Mouse (Mus musculus): ENCODE measurements at regions not wholly inside any gene's neighbourhood (a gene's known extent, or its start where the extent isn't known, plus 50 kb on each side); places are given as distances from the start of the nearest gene placed in this dataset.

GRCm38 (mm10) chr1:35849406-35850190 is 218.6 kb upstream of the Hs6st1 start:
- 71% methylated on average over 11 of the region's 11 CpGs for WGBS
- H3K9ac ChIP-seq: no peak overlapping the region
- ATAC-seq (ENCODE audit: insufficient number of reproducible peaks, low FRiP score, low TSS enrichment, low read depth): no peak
- no peaks in the 10 kb centered on the region; the same call in 1 of the 2 replicates for H3K4me1 ChIP-seq
- no peaks in the 10 kb centered on the region for H3K9me3 ChIP-seq
- no peaks in the 10 kb centered on the region for H3K36me3 ChIP-seq
- no peak overlapping the region for H3K27ac ChIP-seq
- H3K27me3 ChIP-seq: no peaks in the 10 kb centered on the region
- H3K4me2 ChIP-seq: no peak overlapping the region
- H3K4me3 ChIP-seq: no peak overlapping the region

- H3K27me3 ChIP-seq: no peaks in the 10 kb centered on the region
- no peak for ATAC-seq (ENCODE audit: insufficient number of reproducible peaks, low FRiP score, low TSS enrichment, low read depth)
- H3K4me2 ChIP-seq: no peak overlapping the region
- no peak overlapping the region for H3K9ac ChIP-seq
- 80% methylated on average over 8 of the region's 8 CpGs for WGBS
- H3K4me1 ChIP-seq: no peaks in the 10 kb centered on the region; the same call in 1 of the 2 replicates
- no peaks in the 10 kb centered on the region for H3K36me3 ChIP-seq
- no peaks in the 10 kb centered on the region for H3K9me3 ChIP-seq
- no peak overlapping the region for H3K4me3 ChIP-seq
- no peak overlapping the region for H3K27ac ChIP-seq
Measured at GRCm38 (mm10) chr1:35850191-35850545, 218.0 kb upstream of the Hs6st1 start.

- H3K4me3 ChIP-seq: no peak overlapping the region
- no peak overlapping the region for H3K4me2 ChIP-seq
- H3K4me1 ChIP-seq: no peaks in the 10 kb centered on the region; the same call in 1 of the 2 replicates
- no peaks in the 10 kb centered on the region for H3K27me3 ChIP-seq
- H3K36me3 ChIP-seq: no peaks in the 10 kb centered on the region
- no peak; the same call in 1 of the 2 replicates for ATAC-seq (ENCODE audit: insufficient number of reproducible peaks, low FRiP score, low TSS enrichment, low read depth)
- H3K27ac ChIP-seq: no peak overlapping the region
- no peaks in the 10 kb centered on the region for H3K9me3 ChIP-seq
- no peak overlapping the region for H3K9ac ChIP-seq
- WGBS: 81% methylated on average over 9 of the region's 9 CpGs
Measured at GRCm38 (mm10) chr1:35850566-35851085, 217.6 kb upstream of the Hs6st1 start.

GRCm38 (mm10) chr1:35851681-35852409 is 216.4 kb upstream of the Hs6st1 start:
- Histone ChIP-seq H3K27ac (no peak overlapping the region), H3K36me3 (no peaks in the 10 kb centered on the region), H3K4me3 (no peak overlapping the region), H3K9ac (no peak overlapping the region), H3K4me1 (no peaks in the 10 kb centered on the region; the same call in 1 of the 2 replicates), H3K27me3 (no peaks in the 10 kb centered on the region), H3K9me3 (no peaks in the 10 kb centered on the region), H3K4me2 (no peak overlapping the region)
- no peak for ATAC-seq (ENCODE audit: insufficient number of reproducible peaks, low FRiP score, low TSS enrichment, low read depth)
- 91% methylated on average over 4 of the region's 4 CpGs for WGBS

GRCm38 (mm10) chr1:35853018-35853417 is 215.2 kb upstream of the Hs6st1 start:
- Histone ChIP-seq H3K27me3 (no peaks in the 10 kb centered on the region), H3K9me3 (no peaks in the 10 kb centered on the region), H3K27ac (no peak overlapping the region), H3K36me3 (no peaks in the 10 kb centered on the region), H3K4me2 (no peak overlapping the region), H3K9ac (no peak overlapping the region), H3K4me1 (no peaks in the 10 kb centered on the region; the same call in 1 of the 2 replicates), H3K4me3 (no peak overlapping the region)
- WGBS: 93% methylated on average over 1 of the region's 1 CpGs
- ATAC-seq (ENCODE audit: insufficient number of reproducible peaks, low FRiP score, low TSS enrichment, low read depth): no peak

GRCm38 (mm10) chr1:35855650-35856049 is 212.6 kb upstream of the Hs6st1 start:
- H3K9me3 ChIP-seq: no peaks in the 10 kb centered on the region
- H3K4me2 ChIP-seq: no peak overlapping the region
- WGBS: 79% methylated on average over 4 of the region's 4 CpGs
- no peak for ATAC-seq (ENCODE audit: insufficient number of reproducible peaks, low FRiP score, low TSS enrichment, low read depth)
- no peak overlapping the region for H3K9ac ChIP-seq
- H3K4me3 ChIP-seq: no peak overlapping the region
- H3K36me3 ChIP-seq: no peaks in the 10 kb centered on the region
- H3K27ac ChIP-seq: no peak overlapping the region
- no peaks in the 10 kb centered on the region for H3K27me3 ChIP-seq
- H3K4me1 ChIP-seq: no peaks in the 10 kb centered on the region

GRCm38 (mm10) chr1:35858342-35858741 is 209.9 kb upstream of the Hs6st1 start:
- Histone ChIP-seq H3K27ac (no peak overlapping the region), H3K4me1 (no peaks in the 10 kb centered on the region), H3K4me2 (no peak overlapping the region), H3K9ac (no peak overlapping the region), H3K36me3 (no peaks in the 10 kb centered on the region), H3K27me3 (no peaks in the 10 kb centered on the region), H3K4me3 (no peak overlapping the region), H3K9me3 (no peaks in the 10 kb centered on the region)
- ATAC-seq (ENCODE audit: insufficient number of reproducible peaks, low FRiP score, low TSS enrichment, low read depth): no peak
- 53% methylated on average over 3 of the region's 3 CpGs for WGBS

GRCm38 (mm10) chr1:35860779-35861178 is 207.4 kb upstream of the Hs6st1 start:
- Histone ChIP-seq H3K4me3 (no peak overlapping the region), H3K36me3 (no peaks in the 10 kb centered on the region), H3K4me2 (no peak overlapping the region), H3K4me1 (no peaks in the 10 kb centered on the region), H3K27me3 (no peaks in the 10 kb centered on the region), H3K9ac (no peak overlapping the region), H3K27ac (no peak overlapping the region), H3K9me3 (no peaks in the 10 kb centered on the region)
- WGBS: 85% methylated on average over 5 of the region's 5 CpGs
- ATAC-seq (ENCODE audit: insufficient number of reproducible peaks, low FRiP score, low TSS enrichment, low read depth): no peak

- no peak overlapping the region for H3K4me2 ChIP-seq
- H3K36me3 ChIP-seq: no peaks in the 10 kb centered on the region
- no peaks in the 10 kb centered on the region for H3K9me3 ChIP-seq
- H3K27ac ChIP-seq: no peak overlapping the region
- no peak overlapping the region for H3K4me3 ChIP-seq
- H3K9ac ChIP-seq: no peak overlapping the region
- no peak for ATAC-seq (ENCODE audit: insufficient number of reproducible peaks, low FRiP score, low TSS enrichment, low read depth)
- H3K4me1 ChIP-seq: no peaks in the 10 kb centered on the region
- no peaks in the 10 kb centered on the region for H3K27me3 ChIP-seq
- 83% methylated on average over 5 of the region's 5 CpGs for WGBS
Measured at GRCm38 (mm10) chr1:35862196-35862595, 206.0 kb upstream of the Hs6st1 start.

- Histone ChIP-seq H3K27me3 (no peaks in the 10 kb centered on the region), H3K36me3 (no peaks in the 10 kb centered on the region), H3K9ac (no peak overlapping the region), H3K27ac (no peak overlapping the region), H3K4me3 (no peak overlapping the region), H3K4me1 (no peaks in the 10 kb centered on the region), H3K9me3 (no peaks in the 10 kb centered on the region), H3K4me2 (no peak overlapping the region)
- WGBS: 69% methylated on average over 2 of the region's 2 CpGs
- no peak for ATAC-seq (ENCODE audit: insufficient number of reproducible peaks, low FRiP score, low TSS enrichment, low read depth)
Measured at GRCm38 (mm10) chr1:35862661-35863060, 205.5 kb upstream of the Hs6st1 start.

- Histone ChIP-seq H3K9ac (no peak overlapping the region), H3K27ac (no peak overlapping the region), H3K4me2 (no peak overlapping the region), H3K36me3 (no peaks in the 10 kb centered on the region), H3K27me3 (no peaks in the 10 kb centered on the region), H3K9me3 (no peaks in the 10 kb centered on the region), H3K4me3 (no peak overlapping the region), H3K4me1 (no peaks in the 10 kb centered on the region)
- WGBS: 85% methylated on average over 9 of the region's 9 CpGs
- ATAC-seq (ENCODE audit: insufficient number of reproducible peaks, low FRiP score, low TSS enrichment, low read depth): no peak
Measured at GRCm38 (mm10) chr1:35864246-35864645, 204.0 kb upstream of the Hs6st1 start.

- Histone ChIP-seq H3K4me1 (no peaks in the 10 kb centered on the region), H3K9ac (no peak overlapping the region), H3K9me3 (no peaks in the 10 kb centered on the region), H3K4me3 (no peak overlapping the region), H3K4me2 (no peak overlapping the region), H3K27me3 (no peaks in the 10 kb centered on the region), H3K36me3 (no peaks in the 10 kb centered on the region), H3K27ac (no peak overlapping the region)
- 75% methylated on average over 6 of the region's 6 CpGs for WGBS
- ATAC-seq (ENCODE audit: insufficient number of reproducible peaks, low FRiP score, low TSS enrichment, low read depth): no peak
Measured at GRCm38 (mm10) chr1:35865263-35865662, 202.9 kb upstream of the Hs6st1 start.
